Mouse (Mus musculus) olfactory bulb, adult 2 months (tissue): ENCODE measurements around the gene Mturn.

ENCODE experiments used
- CTCF ChIP-seq: fragments of 200-500 bp; IDR thresholded peaks from 2 replicates; pipeline ENCODE4 v1.5.1; 2012; ENCODE audit warnings: low read depth, mild to moderate bottlenecking, low read length, moderate library complexity; ENCODE audit not compliant: insufficient read depth
- POLR2A ChIP-seq: fragments of 200-500 bp; IDR thresholded peaks from 2 replicates; pipeline ENCODE4 v1.6.1; 2012; ENCODE audit warnings: mild to moderate bottlenecking, low read depth, low read length, moderate library complexity; ENCODE audit not compliant: insufficient read depth

DNA sequence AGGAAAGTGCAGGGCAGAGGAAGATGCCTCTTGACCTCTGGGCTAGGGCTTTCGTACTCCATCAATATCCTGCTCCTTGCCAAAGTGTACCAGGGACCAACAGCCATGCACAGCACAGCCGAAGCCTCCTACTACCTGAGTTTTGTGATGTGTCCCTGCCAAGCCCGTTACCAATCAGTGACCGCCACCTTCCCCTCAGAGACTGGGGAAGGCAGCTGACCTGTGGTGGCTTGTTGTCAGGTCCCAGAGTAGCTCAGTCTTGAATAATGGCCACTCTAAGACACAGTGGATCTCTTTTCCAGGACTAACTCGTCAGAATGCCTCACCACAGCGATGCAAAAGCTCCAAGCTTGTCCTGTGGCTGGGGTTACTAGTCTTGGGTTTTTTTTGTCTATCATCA is 45.4 kb downstream of the Mturn start:
- TF ChIP-seq CTCF, result no peak
- TF ChIP-seq POLR2A, result no peak
